Comparison of ENCODE assay signal across 7 mouse cellular contexts in the genomic region with DNA sequence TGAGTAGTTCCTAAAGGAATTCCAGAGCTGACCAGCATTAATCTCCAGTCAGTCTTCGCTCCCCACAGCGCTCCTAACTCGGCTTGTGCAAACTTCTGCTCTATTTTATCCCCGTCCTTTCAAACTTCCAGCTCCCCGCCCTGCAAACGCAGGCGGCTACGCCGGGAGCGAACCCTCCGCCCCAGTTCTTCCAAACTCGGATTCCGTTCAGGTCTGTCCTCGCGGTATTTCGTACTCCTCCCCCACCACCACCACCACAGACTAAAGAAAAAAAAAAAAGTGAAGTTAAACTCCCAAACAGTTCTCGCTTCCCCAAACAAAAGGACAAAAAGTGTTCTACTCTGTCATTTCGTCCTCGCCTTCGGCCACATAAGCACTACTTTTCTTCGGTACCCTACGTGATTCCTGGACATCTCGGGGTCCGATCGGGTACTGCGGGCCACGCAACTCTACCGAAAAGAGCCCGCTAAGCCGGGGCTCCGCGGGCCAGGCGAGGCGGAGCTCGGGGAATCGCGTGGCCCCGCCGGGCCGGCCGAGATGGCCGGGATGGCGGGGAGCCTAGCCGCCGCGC. TPM values are rescaled to one million over a fixed set of nuclear protein-coding genes. Genes with fewer than 3 reads are reported as not detected.
DNase-seq lines count a peak whose midpoint lies in the region; ATAC-seq lines count a peak whose summit lies in the region.

No protein-coding gene starts in this region.

- peak overlapping the region; percentile 97 for H3K4me3 ChIP-seq in forebrain, embryonic 12.5 days (replicated peaks)
- H3K4me3 ChIP-seq in limb, embryonic 13.5 days = peak overlapping the region; percentile 82
- H3K4me3 ChIP-seq in midbrain, embryonic 13.5 days (replicated peaks) = peak overlapping the region; percentile 90

- under 1% methylated on average over 46 of the region's 46 CpGs for WGBS in forebrain, embryonic 12.5 days
- WGBS in limb, embryonic 13.5 days = under 1% methylated on average over 42 of the region's 46 CpGs
- under 1% methylated on average over 43 of the region's 46 CpGs for WGBS in midbrain, embryonic 13.5 days

- H3K9ac ChIP-seq in forebrain, embryonic 12.5 days = peak overlapping the region; percentile 100
- H3K9ac ChIP-seq in limb, embryonic 13.5 days = peak overlapping the region; percentile 98
- peak overlapping the region; percentile 98 for H3K9ac ChIP-seq in midbrain, embryonic 13.5 days (replicated peaks)

- peaks cover 26% of the 10 kb centered on the region for H3K4me1 ChIP-seq in forebrain, embryonic 12.5 days
- peaks cover 30% of the 10 kb centered on the region for H3K4me1 ChIP-seq in limb, embryonic 13.5 days
- peaks cover 36% of the 10 kb centered on the region for H3K4me1 ChIP-seq in midbrain, embryonic 13.5 days (replicated peaks)

- H3K9me3 ChIP-seq in forebrain, embryonic 12.5 days = no peaks in the 10 kb centered on the region
- no peaks in the 10 kb centered on the region for H3K9me3 ChIP-seq in limb, embryonic 13.5 days
- H3K9me3 ChIP-seq in midbrain, embryonic 13.5 days = no peaks in the 10 kb centered on the region

- peak; percentile 71 for DNase-seq in MN1 (ENCODE audit: low spot score)
- DNase-seq in c-Kit-negative CD71-positive TER-119-positive erythroid progenitor cells, embryonic 14.5 days (ENCODE audit: low read depth, low spot score) = peak; percentile 39
- DNase-seq in heart, postnatal 4 days = peak; percentile 74
- DNase-seq in spleen, postnatal 36 days (ENCODE audit: low spot score in 2 of 2) = peak; percentile 68 to 75

- no peak for ATAC-seq in forebrain, embryonic 12.5 days (ENCODE audit: low FRiP score)
- ATAC-seq in limb, embryonic 13.5 days (ENCODE audit: low FRiP score, low read depth) = no peak
- ATAC-seq in midbrain, embryonic 13.5 days = no peak

- H3K27me3 ChIP-seq in forebrain, embryonic 12.5 days = no peaks in the 10 kb centered on the region
- no peaks in the 10 kb centered on the region for H3K27me3 ChIP-seq in limb, embryonic 13.5 days
- no peaks in the 10 kb centered on the region for H3K27me3 ChIP-seq in midbrain, embryonic 13.5 days

- peak overlapping the region; percentile 61 for H3K4me2 ChIP-seq in forebrain, embryonic 12.5 days
- H3K4me2 ChIP-seq in limb, embryonic 13.5 days (replicated peaks) = peak overlapping the region; percentile 63
- peak overlapping the region; percentile 62 for H3K4me2 ChIP-seq in midbrain, embryonic 13.5 days (replicated peaks)

- H3K36me3 ChIP-seq in forebrain, embryonic 12.5 days (replicated peaks) = no peaks in the 10 kb centered on the region
- H3K36me3 ChIP-seq in limb, embryonic 13.5 days = no peaks in the 10 kb centered on the region
- H3K36me3 ChIP-seq in midbrain, embryonic 13.5 days = no peaks in the 10 kb centered on the region

- peak overlapping the region; percentile 99 for H3K27ac ChIP-seq in forebrain, embryonic 12.5 days
- peak overlapping the region; percentile 98 for H3K27ac ChIP-seq in limb, embryonic 13.5 days
- H3K27ac ChIP-seq in midbrain, embryonic 13.5 days = peak overlapping the region; percentile 99

RNA-seq across cellular contexts. Expression of a gene that starts 1.6 kb away (rescaled TPM):
- 63.0 and 69.3 TPM in 2 replicates for polyA plus RNA-seq in forebrain, embryonic 12.5 days (2016; fragmentation: Nextera tagmentation; extraction: Ambion mirVana)
- total RNA-seq in heart, postnatal 4 days (2021) = 100 to 1,000 TPM; 588 to 671 TPM
- polyA plus RNA-seq in limb, embryonic 13.5 days (2015; fragmentation: Nextera tagmentation; extraction: Ambion mirVana) = 34.4 and 35.7 TPM in 2 replicates
- 42.5 and 47.9 TPM in 2 replicates for polyA plus RNA-seq in midbrain, embryonic 13.5 days (2015; fragmentation: Nextera tagmentation; extraction: Ambion mirVana)
